Mouse (Mus musculus): ENCODE results near the gene Nin.

DNA sequence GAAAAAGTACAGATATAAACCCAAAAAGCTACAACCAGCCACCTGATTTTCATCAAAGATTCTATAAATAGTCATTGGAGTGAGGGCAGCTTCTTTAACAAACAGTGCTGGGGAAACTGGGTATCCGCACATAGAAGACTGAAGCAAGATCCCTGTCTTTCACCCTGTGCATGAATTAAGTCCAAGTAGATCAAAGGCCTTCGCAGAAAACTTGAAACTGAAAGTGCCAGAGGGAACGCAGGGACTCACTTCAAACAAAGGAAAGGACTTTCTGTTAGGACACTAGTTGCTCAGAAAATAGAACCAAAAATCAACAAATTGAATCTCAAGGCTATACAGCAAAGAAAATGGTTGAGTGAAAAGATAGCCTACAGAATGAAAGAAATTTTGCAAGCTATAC is 118.1 kb downstream of the Nin start:
- no peak for TF ChIP-seq CTCF (conservative IDR thresholded peaks at IDR 0.05 in 1 of 2, IDR thresholded peaks at IDR 0.05 in 1 of 2; ENCODE audit: low read depth in 2 of 2, low read length in 2 of 2)
- TF ChIP-seq MXI1 (IDR thresholded peaks at IDR 0.05; ENCODE audit: low read depth, low read length): no peak
- TF ChIP-seq TCF12 (IDR thresholded peaks at IDR 0.05; ENCODE audit: low read depth, low read length): no peak
- no peak for TF ChIP-seq POLR2A (IDR thresholded peaks at IDR 0.05; ENCODE audit: low read depth, low read length)
- no peak for TF ChIP-seq USF1 (IDR thresholded peaks at IDR 0.05; ENCODE audit: low read depth, low read length)
- TF ChIP-seq E2F4 (IDR thresholded peaks at IDR 0.05; ENCODE audit: insufficient replicate concordance, low read depth, low read length): no peak
- TF ChIP-seq NELFE (IDR thresholded peaks at IDR 0.05; ENCODE audit: low read depth, low read length): no peak

All from CH12.LX (cell line).